Mouse (Mus musculus): ENCODE data around the gene Cyp2s1. TPM values are rescaled to one million over a fixed set of nuclear protein-coding genes. Genes with fewer than 3 reads are reported as not detected.

Gene Cyp2s1
- polyA plus RNA-seq, 1 experiment: 22.1 TPM

- peak overlapping the region; percentile 54 for H3K27ac ChIP-seq (ENCODE audit: insufficient read depth, low read depth, low read length)
- no peaks in the 10 kb centered on the region for H3K36me3 ChIP-seq (ENCODE audit: control insufficient read depth, insufficient read depth, low read length)
These were observed 52.5 kb downstream of the Cyp2s1 start for GRCm38 (mm10) chr7:25764221-25764620.

GRCm38 (mm10) chr7:25763678-25764077, 53.0 kb downstream of the Cyp2s1 start:
- peak; percentile 54 for DNase-seq
- Histone ChIP-seq H3K27me3 (replicated peaks; ENCODE audit: control insufficient read depth, insufficient read depth, low read length) (no peaks in the 10 kb centered on the region), H3K4me1 (ENCODE audit: control insufficient read depth, insufficient read depth, low read length) (no peaks in the 10 kb centered on the region), H3K4me3 (ENCODE audit: insufficient read depth, low read depth, low read length) (no peak overlapping the region), H3K36me3 (ENCODE audit: control insufficient read depth, insufficient read depth, low read length) (no peaks in the 10 kb centered on the region), H3K27ac (ENCODE audit: insufficient read depth, low read depth, low read length) (peak overlapping the region; percentile 54)
- TF ChIP-seq POLR2A (IDR thresholded peaks at IDR 0.05; ENCODE audit: low read depth, low read length) (no peak), CTCF (conservative IDR thresholded peaks at IDR 0.05; ENCODE audit: insufficient read depth, insufficient read length, low read depth, low read length) (no peak)
- 42% methylated on average over 11 of the region's 11 CpGs for WGBS

More at GRCm38 (mm10) chr7:25764221-25764620, 52.5 kb downstream of the Cyp2s1 start:
- H3K4me1 ChIP-seq (ENCODE audit: control insufficient read depth, insufficient read depth, low read length): no peaks in the 10 kb centered on the region
- DNase-seq: peak; percentile 53
- H3K4me3 ChIP-seq (ENCODE audit: insufficient read depth, low read depth, low read length): no peak overlapping the region
- 46% methylated on average over 5 of the region's 5 CpGs for WGBS
- H3K27me3 ChIP-seq (replicated peaks; ENCODE audit: control insufficient read depth, insufficient read depth, low read length): no peaks in the 10 kb centered on the region
- no peak for TF ChIP-seq CTCF (conservative IDR thresholded peaks at IDR 0.05; ENCODE audit: insufficient read depth, insufficient read length, low read depth, low read length)
- peak; percentile 13 for TF ChIP-seq POLR2A (IDR thresholded peaks at IDR 0.05; ENCODE audit: low read depth, low read length)

- H3K4me1 ChIP-seq (ENCODE audit: control insufficient read depth, insufficient read depth, low read length): no peaks in the 10 kb centered on the region
- no peak for TF ChIP-seq POLR2A (IDR thresholded peaks at IDR 0.05; ENCODE audit: low read depth, low read length)
- no peak for TF ChIP-seq CTCF (conservative IDR thresholded peaks at IDR 0.05; ENCODE audit: insufficient read depth, insufficient read length, low read depth, low read length)
- peak; percentile 37 for DNase-seq
- no peaks in the 10 kb centered on the region for H3K27me3 ChIP-seq (replicated peaks; ENCODE audit: control insufficient read depth, insufficient read depth, low read length)
- no peak overlapping the region for H3K27ac ChIP-seq (ENCODE audit: insufficient read depth, low read depth, low read length)
- 62% methylated on average over 10 of the region's 10 CpGs for WGBS
- H3K36me3 ChIP-seq (ENCODE audit: control insufficient read depth, insufficient read depth, low read length): no peaks in the 10 kb centered on the region
- no peak overlapping the region for H3K4me3 ChIP-seq (ENCODE audit: insufficient read depth, low read depth, low read length)
These were observed 55.4 kb downstream of the Cyp2s1 start for GRCm38 (mm10) chr7:25761354-25761753.

- peaks cover 17% of the 10 kb centered on the region for H3K4me1 ChIP-seq (ENCODE audit: control insufficient read depth, insufficient read depth, low read length)
- no peaks in the 10 kb centered on the region for H3K36me3 ChIP-seq (ENCODE audit: control insufficient read depth, insufficient read depth, low read length)
- H3K4me3 ChIP-seq (ENCODE audit: insufficient read depth, low read depth, low read length): peak overlapping the region; percentile 56
- WGBS: under 1% methylated on average over 18 of the region's 18 CpGs
- H3K27ac ChIP-seq (ENCODE audit: insufficient read depth, low read depth, low read length): peak overlapping the region; percentile 82
- H3K27me3 ChIP-seq (replicated peaks; ENCODE audit: control insufficient read depth, insufficient read depth, low read length): no peaks in the 10 kb centered on the region
- DNase-seq: peak; percentile 96
- TF ChIP-seq POLR2A (IDR thresholded peaks at IDR 0.05; ENCODE audit: low read depth, low read length) (peak; percentile 58), CTCF (conservative IDR thresholded peaks at IDR 0.05; ENCODE audit: insufficient read depth, insufficient read length, low read depth, low read length) (peak; percentile 67)
These were observed 60.7 kb downstream of the Cyp2s1 start for GRCm38 (mm10) chr7:25756011-25756410.

GRCm38 (mm10) chr7:25755468-25755833, 61.3 kb downstream of the Cyp2s1 start:
- H3K27ac ChIP-seq (ENCODE audit: insufficient read depth, low read depth, low read length): peak overlapping the region; percentile 82
- DNase-seq: no peak
- H3K36me3 ChIP-seq (ENCODE audit: control insufficient read depth, insufficient read depth, low read length): peaks cover under 1% of the 10 kb centered on the region; the same call in 1 of the 2 replicates
- TF ChIP-seq POLR2A (IDR thresholded peaks at IDR 0.05; ENCODE audit: low read depth, low read length) (no peak), CTCF (conservative IDR thresholded peaks at IDR 0.05; ENCODE audit: insufficient read depth, insufficient read length, low read depth, low read length) (no peak)
- no peaks in the 10 kb centered on the region for H3K27me3 ChIP-seq (replicated peaks; ENCODE audit: control insufficient read depth, insufficient read depth, low read length)
- H3K4me3 ChIP-seq (ENCODE audit: insufficient read depth, low read depth, low read length): peak overlapping the region; percentile 56
- WGBS: under 1% methylated on average over 15 of the region's 15 CpGs
- H3K4me1 ChIP-seq (ENCODE audit: control insufficient read depth, insufficient read depth, low read length): peaks cover 17% of the 10 kb centered on the region

- DNase-seq: peak; percentile 100
- peaks cover 3% of the 10 kb centered on the region; the same call in 1 of the 2 replicates for H3K36me3 ChIP-seq (ENCODE audit: control insufficient read depth, insufficient read depth, low read length)
- H3K4me1 ChIP-seq (ENCODE audit: control insufficient read depth, insufficient read depth, low read length): peaks cover 17% of the 10 kb centered on the region
- TF ChIP-seq CTCF (conservative IDR thresholded peaks at IDR 0.05; ENCODE audit: insufficient read depth, insufficient read length, low read depth, low read length) (peak; percentile 34), POLR2A (IDR thresholded peaks at IDR 0.05; ENCODE audit: low read depth, low read length) (peak; percentile 30)
- WGBS: under 1% methylated on average over 55 of the region's 55 CpGs
- H3K27ac ChIP-seq (ENCODE audit: insufficient read depth, low read depth, low read length): peak within 1 kb of the TSS; percentile 97
- peak within 1 kb of the TSS; percentile 83 for H3K4me3 ChIP-seq (ENCODE audit: insufficient read depth, low read depth, low read length)
- no peaks in the 10 kb centered on the region for H3K27me3 ChIP-seq (replicated peaks; ENCODE audit: control insufficient read depth, insufficient read depth, low read length)
These were observed 61.8 kb downstream of the Cyp2s1 start, which contains the start of gene Hnrnpul1 for GRCm38 (mm10) chr7:25754738-25755467. Hnrnpul1 (minus strand) TSS chr7:25754757.

- no peak for DNase-seq
- TF ChIP-seq POLR2A (IDR thresholded peaks at IDR 0.05; ENCODE audit: low read depth, low read length): no peak
- TF ChIP-seq CTCF (conservative IDR thresholded peaks at IDR 0.05; ENCODE audit: insufficient read depth, insufficient read length, low read depth, low read length): 0 out of 2 replicates have a peak, but pooled peaks have one; percentile 14
- peaks cover 5% of the 10 kb centered on the region; the same call in 1 of the 2 replicates for H3K36me3 ChIP-seq (ENCODE audit: control insufficient read depth, insufficient read depth, low read length)
- H3K27me3 ChIP-seq (replicated peaks; ENCODE audit: control insufficient read depth, insufficient read depth, low read length): no peaks in the 10 kb centered on the region
- H3K27ac ChIP-seq (ENCODE audit: insufficient read depth, low read depth, low read length): peak overlapping the region; percentile 93
- 2% methylated on average over 30 of the region's 30 CpGs for WGBS
- peak overlapping the region; percentile 83 for H3K4me3 ChIP-seq (ENCODE audit: insufficient read depth, low read depth, low read length)
- H3K4me1 ChIP-seq (ENCODE audit: control insufficient read depth, insufficient read depth, low read length): peaks cover 17% of the 10 kb centered on the region
These were observed 62.3 kb downstream of the Cyp2s1 start for GRCm38 (mm10) chr7:25754439-25754737.
